In the genomic region with DNA sequence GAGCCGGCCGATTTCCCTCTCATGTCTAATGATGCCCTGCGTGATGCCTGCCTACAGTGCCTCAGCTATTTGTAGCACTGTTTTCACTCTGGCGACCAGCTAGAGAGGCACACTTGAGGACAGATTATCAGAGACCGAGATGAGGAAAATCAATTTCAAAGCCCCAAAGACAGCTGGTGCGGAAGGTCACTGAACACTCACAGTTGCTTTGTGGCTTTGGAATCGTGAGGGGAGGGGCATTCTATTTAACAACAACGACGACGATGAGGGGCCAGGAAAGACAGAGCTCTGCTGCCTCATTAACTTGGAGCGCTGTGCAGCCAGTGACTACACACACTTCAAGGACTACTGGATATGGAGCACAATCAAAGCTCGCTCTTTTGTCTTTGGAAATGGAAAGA, we compare ENCODE assay signal across 12 mouse cellular contexts.
DNase-seq lines count a peak whose midpoint lies in the region; ATAC-seq lines count a peak whose summit lies in the region.
"Had no signal": no experiment of that assay in that cellular context is flagged by ENCODE, and none has a peak within 500 bp of the region (broad histone marks: within the 10 kb centered on the region; RNA-seq: fewer than 3 reads in every experiment).

No protein-coding gene starts in this region.

- H3K4me2 ChIP-seq in embryonic facial prominence, embryonic 14.5 days (ENCODE audit: low read depth, low read length): no peak overlapping the region

- no peaks in the 10 kb centered on the region for H3K27me3 ChIP-seq in embryonic facial prominence, embryonic 14.5 days (replicated peaks; ENCODE audit: control insufficient read depth, insufficient read depth, low read length)
- H3K27me3 ChIP-seq in midbrain, embryonic 10.5 days (ENCODE audit: low read depth, poor library complexity, severe bottlenecking): no peaks in the 10 kb centered on the region

- no peak overlapping the region for H3K9ac ChIP-seq in embryonic facial prominence, embryonic 14.5 days (ENCODE audit: low read depth, low read length)

- no peak overlapping the region for H3K27ac ChIP-seq in embryonic facial prominence, embryonic 14.5 days (replicated peaks; ENCODE audit: low read depth, low read length)
- H3K27ac ChIP-seq in midbrain, embryonic 10.5 days (replicated peaks): peak overlapping the region; percentile 67

- H3K4me3 ChIP-seq in embryonic facial prominence, embryonic 14.5 days (ENCODE audit: low read depth, low read length): no peak overlapping the region
- H3K4me3 ChIP-seq in midbrain, embryonic 10.5 days: peak overlapping the region; percentile 21; the same call in 1 of the 2 replicates

- no peaks in the 10 kb centered on the region for H3K4me1 ChIP-seq in embryonic facial prominence, embryonic 14.5 days (ENCODE audit: control insufficient read depth, insufficient read depth, low read length)
- peaks cover 41% of the 10 kb centered on the region for H3K4me1 ChIP-seq in midbrain, embryonic 10.5 days

- 64% methylated on average over 12 of the region's 12 CpGs for WGBS in embryonic facial prominence, embryonic 14.5 days
- 37% methylated on average over 12 of the region's 12 CpGs for WGBS in midbrain, embryonic 10.5 days

- H3K36me3 ChIP-seq in embryonic facial prominence, embryonic 14.5 days (ENCODE audit: control insufficient read depth, insufficient read depth, low read length): peaks cover 6% of the 10 kb centered on the region; the same call in 1 of the 2 replicates
- peaks cover 8% of the 10 kb centered on the region; the same call in 1 of the 2 replicates for H3K36me3 ChIP-seq in midbrain, embryonic 10.5 days

- ATAC-seq in embryonic facial prominence, embryonic 14.5 days (ENCODE audit: low read depth): peak; percentile 60; the same call in 1 of the 2 replicates

- DNase-seq in cerebellum, postnatal 14 days: peak; percentile 10
- DNase-seq in cerebellum, adult 8-10 months: no peak
- DNase-seq in ES-CJ7 (ENCODE audit: low read depth, low spot score): peak; percentile 22
- peak; percentile 69 for DNase-seq in embryonic facial prominence, embryonic 14.5 days (ENCODE audit: low spot score)
- DNase-seq in midbrain, embryonic 10.5 days (ENCODE audit: low spot score): peak; percentile 56
- DNase-seq in spleen, postnatal 10 days (ENCODE audit: low spot score in 2 of 2): no peak
- no peak for DNase-seq in spleen, adult 18-20 months
- no peak for DNase-seq in thymus, adult 18-20 months
- DNase-seq: B cell, adult 2 months; cerebellum, adult 9-10 months; gastrocnemius, postnatal 25 days; kidney, postnatal 4 days had no signal

- no peaks in the 10 kb centered on the region for H3K9me3 ChIP-seq in embryonic facial prominence, embryonic 14.5 days (ENCODE audit: control insufficient read depth, low read length)
- H3K9me3 ChIP-seq in midbrain, embryonic 10.5 days (replicated peaks): no peaks in the 10 kb centered on the region

Comparison
In these comparisons a context has a peak if more than half of its experiments do, and no peak if none do; other contexts are left out.
1. DNase-seq: peak in cerebellum, postnatal 14 days (2 of 2), ES-CJ7 (single experiment), embryonic facial prominence, embryonic 14.5 days (single experiment) and midbrain, embryonic 10.5 days (single experiment); none in cerebellum, adult 8-10 months (single experiment), spleen, postnatal 10 days (0 of 2), spleen, adult 18-20 months (0 of 2) and thymus, adult 18-20 months (0 of 2).